Mouse (Mus musculus): Measurements from ENCODE around the gene Rogdi.
A peak's percentile ranks its signal among the peaks of the same experiment; 100 is the strongest.

Gene Rogdi

DNA sequence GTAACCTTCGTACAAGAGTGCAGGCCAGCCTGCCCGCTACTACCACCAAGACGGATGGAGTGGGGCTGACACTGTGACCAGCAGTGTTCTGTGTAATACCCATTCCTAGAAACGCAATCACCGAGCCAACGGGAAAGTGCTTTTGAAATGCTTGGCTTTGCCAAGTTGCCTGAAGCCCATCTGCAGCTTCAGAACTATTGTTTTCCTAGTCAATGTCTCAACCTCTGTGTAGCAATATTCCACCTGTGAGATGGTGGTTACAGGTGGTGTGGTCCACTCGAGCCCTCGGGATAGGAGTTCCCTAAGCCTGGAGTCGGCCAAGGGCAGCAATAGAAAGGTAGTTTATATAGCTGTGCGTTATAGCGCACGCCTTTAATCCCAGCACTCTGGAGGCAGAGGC, 28.6 kb downstream of the Rogdi start:
- no peak for DNase-seq

GRCm38 (mm10) chr16:4979755-4980380, 33.5 kb downstream of the Rogdi start:
- DNase-seq: peak; percentile 33 to 51

DNA sequence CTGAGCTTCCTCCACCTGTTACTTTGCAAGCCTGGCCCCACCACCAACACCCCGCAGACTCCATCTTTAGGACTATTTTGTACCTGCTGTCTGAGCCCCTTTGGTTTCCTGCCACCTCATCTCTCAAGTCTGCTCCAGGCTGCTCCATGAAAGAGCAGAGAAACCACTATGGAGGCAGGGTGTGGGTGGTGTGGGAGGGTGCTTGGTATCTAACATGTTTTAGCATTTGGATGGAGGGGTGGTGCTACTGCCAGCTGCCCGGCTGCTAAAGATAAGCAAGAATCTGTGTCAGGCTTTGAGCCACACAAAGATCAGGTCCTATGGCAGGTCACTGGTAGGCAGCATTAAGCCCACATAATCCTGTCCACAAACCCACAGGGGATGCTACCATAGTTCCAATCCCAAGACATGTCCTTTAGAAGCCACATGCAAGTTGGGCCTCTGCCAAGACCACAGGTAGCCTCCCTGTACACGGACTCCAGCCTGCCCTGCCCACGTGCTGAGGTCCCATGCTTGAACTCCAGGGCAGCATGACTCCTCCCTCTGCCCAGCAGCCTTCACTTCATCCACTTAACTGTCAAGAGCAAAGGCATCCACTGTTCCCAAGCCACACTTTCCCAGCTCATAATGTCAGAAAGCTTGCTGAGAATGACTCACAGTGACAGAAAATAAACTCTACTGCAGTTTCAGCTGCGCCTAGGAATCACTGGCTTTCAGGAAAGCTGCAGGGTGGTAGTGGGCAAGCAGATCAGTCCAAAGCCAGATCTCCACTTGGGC, 34.9 kb downstream of the Rogdi start:
- no peak for DNase-seq

DNA sequence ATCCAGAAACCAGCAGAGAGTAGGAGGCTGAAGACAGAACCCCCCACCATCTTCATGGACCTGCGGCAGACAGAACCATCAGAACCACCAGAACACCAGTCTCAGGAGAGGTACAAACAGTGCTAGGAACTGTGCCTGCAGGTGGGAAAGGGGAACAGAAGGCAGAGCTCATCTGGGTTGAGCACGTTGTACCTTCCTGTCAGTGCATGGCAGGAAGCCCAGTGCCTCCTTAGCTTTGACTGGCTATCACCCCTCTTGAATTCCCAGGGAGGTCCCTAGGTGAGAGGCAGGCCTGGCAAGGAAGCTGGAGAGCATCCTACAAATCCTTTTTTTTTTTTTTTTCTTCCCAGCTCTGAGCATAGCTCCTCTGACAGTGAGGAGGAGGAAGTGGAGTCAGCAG, 37.2 kb downstream of the Rogdi start:
- peak; percentile 74 for DNase-seq

DNA sequence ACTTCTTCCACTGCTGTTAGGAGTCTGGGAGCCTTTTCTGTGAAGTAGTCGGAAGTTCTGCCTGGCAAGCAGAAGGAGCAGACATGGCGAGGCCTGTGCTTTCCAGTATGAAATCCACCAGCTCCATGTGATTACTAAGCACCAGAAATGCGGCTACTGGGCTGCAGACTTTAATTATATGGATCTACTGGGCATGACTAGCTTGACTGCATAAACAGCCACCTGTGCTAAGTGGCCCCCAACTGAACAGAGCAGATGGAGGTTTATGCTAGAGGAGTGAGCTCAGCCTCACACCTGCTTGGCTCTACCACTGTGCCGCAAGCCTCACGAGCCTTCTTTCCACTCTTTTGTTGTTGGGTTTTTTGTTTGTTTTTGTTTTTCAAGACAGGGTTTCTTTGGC, 38.8 kb downstream of the Rogdi start:
- DNase-seq: peak; percentile 57 to 73

DNA sequence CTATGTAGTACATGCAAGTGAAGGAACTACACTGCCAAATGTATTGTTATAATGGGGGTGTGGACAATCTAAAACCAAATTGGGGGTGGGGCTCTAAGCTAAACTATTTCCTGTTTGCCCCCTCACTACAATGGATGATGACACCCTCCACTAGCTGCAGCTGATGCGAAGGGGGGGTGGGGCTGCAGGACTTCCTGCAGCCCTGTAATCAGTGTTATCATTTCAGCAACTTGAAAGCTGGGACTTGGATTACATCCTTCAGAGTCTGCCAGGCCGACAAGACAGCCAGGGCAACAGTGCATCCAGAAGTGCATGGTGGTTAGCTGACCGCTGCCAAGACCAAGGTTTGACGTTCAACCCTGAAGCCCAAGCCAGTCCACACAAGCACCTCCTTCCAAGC, 41.7 kb downstream of the Rogdi start:
- no peak for DNase-seq

DNA sequence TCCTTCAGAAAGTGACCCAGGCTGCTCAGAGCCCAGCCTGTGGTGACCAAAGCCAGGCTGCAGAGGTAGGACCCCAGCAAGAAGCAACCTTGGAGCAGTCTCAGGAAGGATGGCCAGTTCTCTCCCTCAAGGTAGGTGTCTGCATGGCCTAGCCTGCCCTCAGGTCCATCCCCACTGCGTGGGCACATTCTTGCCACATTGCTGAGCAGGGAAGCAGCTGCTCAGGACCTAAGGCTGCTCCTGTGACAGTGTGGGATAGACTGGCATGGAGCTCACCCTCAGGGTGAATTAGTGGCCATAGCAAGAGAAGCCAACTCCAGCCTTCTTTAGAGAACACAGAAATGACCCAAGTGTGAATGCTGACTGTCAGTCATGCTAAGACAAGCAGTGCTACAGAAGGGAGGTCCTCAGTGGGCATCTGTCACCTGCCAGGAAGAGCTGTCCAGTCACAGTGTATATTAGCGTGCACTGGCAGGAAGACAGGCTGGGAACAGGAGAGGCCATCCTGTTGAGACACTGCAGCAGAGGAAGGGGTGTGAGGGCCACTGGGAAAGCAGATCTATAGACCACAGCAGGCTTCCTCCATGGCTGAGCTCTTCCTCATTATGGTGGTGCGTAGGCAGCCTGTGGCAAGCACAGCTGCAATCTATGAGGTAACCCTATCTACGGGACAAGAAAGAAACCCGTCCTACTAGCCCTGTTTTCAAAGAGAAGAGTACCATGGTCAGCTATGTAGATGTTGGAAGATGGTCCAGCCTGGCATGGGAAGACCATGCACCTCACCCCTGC, 44.1 kb downstream of the Rogdi start:
- no peak for DNase-seq

DNA sequence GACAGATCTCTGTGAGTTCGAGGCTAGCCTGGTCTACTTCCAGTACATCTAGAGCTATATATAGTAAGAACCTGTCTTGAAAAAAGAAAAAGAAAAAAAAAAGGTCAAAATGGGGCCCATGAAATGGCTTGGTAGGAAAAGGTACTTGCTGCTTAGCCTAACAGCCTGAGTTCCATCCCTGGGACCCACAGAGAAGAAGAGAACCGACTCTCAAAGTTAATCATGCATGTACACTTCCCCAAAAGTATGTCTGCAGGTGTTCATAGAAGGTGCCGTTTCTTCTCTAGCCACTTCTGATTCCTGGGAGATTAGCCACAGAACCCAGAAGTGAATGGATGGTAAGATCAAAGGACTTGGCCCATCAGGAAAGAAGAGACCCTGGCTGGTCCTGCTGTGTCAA, 44.9 kb downstream of the Rogdi start:
- DNase-seq: no peak

- DNase-seq: peak; percentile 46 to 56
Measured at GRCm38 (mm10) chr16:4965392-4966129, 47.8 kb downstream of the Rogdi start.

GRCm38 (mm10) chr16:4964731-4965391, 48.5 kb downstream of the Rogdi start:
- peak in 1 of 2 experiments; percentile 30 for DNase-seq

- DNase-seq: peak; percentile 98
Measured at GRCm38 (mm10) chr16:4963797-4964709, 49.3 kb downstream of the Rogdi start, which contains the start of gene Anks3. TSS of gene Anks3 (minus strand) at chr16:4964205.

DNA sequence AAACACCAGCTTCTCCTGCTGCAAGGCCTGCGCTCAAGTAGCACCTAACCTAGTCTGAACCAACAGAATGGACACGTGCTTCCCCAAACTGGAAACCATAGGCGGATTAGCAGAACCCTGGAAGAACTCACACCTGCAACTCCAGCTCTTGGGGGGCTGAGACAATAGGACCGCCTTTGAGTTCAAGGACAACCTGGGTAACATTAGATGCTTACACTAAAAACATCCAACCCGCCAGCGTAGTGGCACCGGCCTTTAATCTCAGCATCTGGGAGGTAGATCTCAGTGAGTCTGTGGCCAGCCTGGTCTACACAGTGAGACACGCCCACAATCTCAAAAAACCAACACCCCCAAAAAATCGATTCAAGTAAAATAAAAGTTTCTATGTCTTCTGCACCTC, 50.0 kb downstream of the Rogdi start:
- no peak for DNase-seq

DNA sequence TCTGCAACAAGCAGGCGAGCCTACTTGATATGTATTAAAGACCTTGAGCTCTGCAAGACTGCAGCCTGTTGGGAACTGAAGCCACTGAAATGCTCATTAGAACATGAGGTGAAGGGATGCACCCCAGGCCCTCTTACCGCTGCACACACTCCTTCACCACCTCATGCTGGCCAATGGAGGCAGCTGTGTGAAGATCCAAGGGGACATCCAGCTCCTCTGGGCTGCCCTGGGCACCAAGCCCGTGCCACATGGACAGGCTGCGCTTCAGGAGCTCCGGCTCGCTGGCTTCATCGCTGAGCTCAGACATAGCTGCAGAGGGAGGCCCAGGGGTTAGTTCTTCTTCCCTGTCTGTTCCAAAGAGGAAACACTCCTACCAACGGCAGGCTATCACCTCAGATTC, 53.1 kb downstream of the Rogdi start:
- DNase-seq: no peak

All from cerebellum, adult 18-20 months (tissue).